Mouse (Mus musculus) thymus, postnatal 4 days (tissue): ENCODE data around the gene Greb1.
"Not testable (repeated sequence)": the region's sequence is repeated elsewhere in the genome, so short reads cannot be mapped to it uniquely, and the experiment has no call there.

Experiments used
- DNase-seq: peaks from one replicate; pipeline ENCODE4 v3.0.0; 2021

Greb1 gene

GRCm38 (mm10) chr12:16760246-16760645 lies 40.4 kb downstream of the Greb1 start:
- no peak for DNase-seq

GRCm38 (mm10) chr12:16754311-16754710 lies 46.4 kb downstream of the Greb1 start:
- DNase-seq, result peak; percentile 90

DNA sequence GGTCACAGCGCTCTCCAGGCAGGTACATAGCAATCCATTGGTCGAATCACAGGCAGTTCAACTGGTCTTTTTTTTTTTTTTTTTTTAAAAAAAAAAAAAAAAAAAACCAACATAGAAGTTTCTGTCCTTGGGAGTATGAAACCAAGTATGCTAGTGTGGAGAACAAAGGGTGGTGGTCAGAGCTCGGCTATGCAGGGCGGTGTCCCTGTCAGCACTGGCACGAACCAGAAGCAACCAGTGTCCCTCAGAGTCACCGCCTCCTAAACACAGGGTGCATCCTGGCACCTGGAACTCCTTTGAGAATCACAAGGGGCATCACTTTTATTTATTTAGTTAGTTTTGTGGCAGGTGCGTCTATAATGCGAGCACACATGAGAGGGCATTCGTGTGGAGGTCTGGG lies 47.1 kb downstream of the Greb1 start:
- DNase-seq, result no peak

DNA sequence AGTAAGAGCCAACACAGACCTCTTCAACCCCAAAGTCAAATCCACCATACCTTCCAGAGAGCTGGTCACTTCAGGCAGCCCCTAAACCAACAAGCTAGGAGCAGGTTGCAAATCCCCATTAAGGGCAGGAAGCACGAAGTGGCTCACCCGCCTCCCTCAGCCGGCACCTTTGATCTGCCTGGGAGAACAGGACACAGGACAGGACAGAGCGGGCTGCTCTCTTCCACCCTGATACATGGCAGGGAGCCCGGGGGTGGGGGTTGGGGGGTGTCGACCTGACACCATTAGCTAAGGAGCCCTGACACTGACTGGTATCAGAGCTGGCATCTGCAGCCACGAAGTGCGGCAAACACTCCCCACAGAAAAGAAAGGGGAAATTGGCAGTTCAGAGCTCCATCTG lies 47.6 kb downstream of the Greb1 start:
- DNase-seq, result no peak

DNA sequence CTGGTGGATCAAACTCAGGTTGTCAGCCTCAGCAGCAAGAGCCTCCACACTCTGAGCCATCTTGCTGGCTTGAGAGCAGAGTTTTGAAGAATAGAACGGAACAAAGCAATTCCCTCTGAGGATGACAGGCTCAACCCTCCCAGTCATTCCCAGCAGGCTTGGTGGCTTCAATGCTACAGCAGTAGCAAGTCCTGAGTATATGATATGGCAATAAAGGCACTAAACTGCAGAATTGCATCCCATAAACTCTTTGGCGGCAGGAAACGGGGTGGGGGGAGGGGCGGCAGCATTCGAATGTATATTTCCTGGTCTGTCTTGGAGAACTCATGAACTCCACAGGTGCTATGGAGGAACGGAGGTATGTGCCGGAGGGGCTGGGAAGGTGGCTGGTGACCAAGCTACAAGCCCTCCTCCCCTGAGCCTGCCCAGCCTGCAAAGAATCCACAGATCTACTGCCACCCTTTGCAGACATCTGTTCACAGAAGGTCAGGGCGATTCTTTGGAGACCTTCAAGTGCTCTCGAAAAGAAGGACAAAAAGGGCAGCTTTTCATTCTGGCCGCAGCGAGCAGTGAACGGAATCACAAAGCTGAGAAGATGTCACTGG lies 48.3 kb downstream of the Greb1 start:
- no peak for DNase-seq

GRCm38 (mm10) chr12:16751609-16752008 lies 49.1 kb downstream of the Greb1 start:
- no peak for DNase-seq

- peak; percentile 66 for DNase-seq
Measured at GRCm38 (mm10) chr12:16740059-16740458, 60.6 kb downstream of the Greb1 start.

- no peak for DNase-seq
Measured at GRCm38 (mm10) chr12:16737266-16737665, 63.4 kb downstream of the Greb1 start.

GRCm38 (mm10) chr12:16734698-16735097 lies 66.0 kb downstream of the Greb1 start:
- DNase-seq, result no peak

DNA sequence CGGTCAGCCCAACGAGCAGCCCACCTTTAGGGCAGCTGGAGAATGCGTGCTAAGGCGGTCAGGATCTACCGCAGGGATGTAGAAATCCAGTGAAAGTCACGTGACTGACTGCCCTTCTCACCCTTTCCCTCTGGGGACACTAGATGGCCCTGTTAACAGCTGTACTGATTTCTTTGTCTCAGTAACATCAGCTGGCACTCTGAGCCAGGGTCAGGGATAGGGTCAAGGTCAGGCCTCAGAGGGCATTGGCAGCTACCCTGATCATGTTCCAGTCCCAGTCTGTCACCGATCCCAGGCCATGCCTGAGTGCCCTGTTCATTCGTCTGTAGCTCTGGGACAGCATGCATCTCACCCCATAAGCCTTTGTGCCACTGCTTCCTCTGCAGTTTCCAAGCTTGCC lies 66.7 kb downstream of the Greb1 start:
- no peak for DNase-seq

DNA sequence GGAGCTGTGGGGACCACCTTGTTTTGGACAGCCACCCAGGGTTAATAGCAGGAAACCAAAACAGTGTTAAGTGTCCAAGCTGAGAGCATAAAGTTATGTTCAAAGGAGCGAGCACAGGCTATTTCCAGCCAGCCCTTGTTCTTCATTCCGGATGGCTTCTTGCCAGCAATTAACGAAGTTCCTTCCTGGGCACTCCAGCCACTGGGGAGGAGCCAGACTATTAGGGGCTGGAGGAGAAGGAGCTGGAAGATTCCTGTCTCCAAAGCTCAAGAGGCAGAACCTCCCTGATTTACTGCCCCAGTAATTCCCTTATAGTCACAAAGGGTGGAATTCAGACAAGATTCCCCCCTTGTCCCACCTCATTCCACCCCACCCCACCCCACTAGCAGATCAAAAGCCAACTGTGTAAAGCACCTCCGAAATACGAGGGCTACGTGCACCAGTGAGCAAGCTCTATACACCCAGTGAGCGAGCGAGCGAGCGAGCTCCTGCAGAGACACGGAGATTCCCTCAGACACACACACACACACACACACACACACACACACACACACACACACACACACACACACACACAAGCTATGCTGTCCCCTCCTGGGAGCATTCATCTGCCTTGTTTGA lies 69.5 kb downstream of the Greb1 start:
- DNase-seq, result no peak

- DNase-seq, result no peak
Measured at GRCm38 (mm10) chr12:16730196-16730595, 70.5 kb downstream of the Greb1 start.

GRCm38 (mm10) chr12:16728221-16728620 lies 72.5 kb downstream of the Greb1 start:
- DNase-seq, result no peak

DNA sequence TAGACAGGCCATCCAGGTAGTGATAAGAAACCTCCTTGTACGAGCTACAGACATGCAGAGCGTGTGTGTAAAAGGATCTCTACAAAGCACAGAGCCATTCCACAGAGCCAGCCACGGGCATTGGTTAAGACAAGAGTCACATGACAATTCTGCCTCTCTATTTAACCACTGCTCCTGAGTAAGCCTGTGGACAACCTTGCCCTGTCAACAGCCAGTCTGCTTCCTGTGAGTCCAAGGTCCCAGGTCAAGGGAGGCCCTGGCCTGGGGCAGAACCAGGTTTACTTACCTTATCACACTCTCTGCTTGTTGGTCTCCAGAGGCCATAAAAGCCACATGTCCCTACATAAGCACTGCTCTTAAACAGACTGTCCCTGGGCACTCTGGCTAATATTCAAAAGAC lies 74.5 kb downstream of the Greb1 start:
- DNase-seq, result no peak

DNA sequence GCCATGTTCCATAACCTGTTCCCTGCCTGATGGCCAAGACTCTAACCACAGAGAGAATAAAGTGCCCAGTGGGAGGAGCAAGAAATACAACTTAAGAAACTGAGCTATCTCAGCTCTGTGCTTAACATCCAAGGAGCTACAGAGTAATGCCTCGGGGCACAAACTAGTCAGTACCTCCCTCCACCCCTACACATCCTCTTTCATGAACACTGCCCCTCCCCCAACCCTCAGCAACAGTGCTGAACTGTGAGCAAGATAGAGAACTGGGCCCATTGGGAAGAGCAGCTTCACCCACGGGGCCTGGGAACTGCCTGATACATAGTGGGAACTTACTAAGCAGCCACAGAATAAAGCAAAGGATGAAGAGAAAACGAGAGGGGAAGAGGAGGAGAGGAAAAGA lies 77.1 kb downstream of the Greb1 start:
- peak; percentile 52 for DNase-seq

- peak; percentile 72 for DNase-seq
Measured at GRCm38 (mm10) chr12:16718660-16719315, 81.9 kb downstream of the Greb1 start.

DNA sequence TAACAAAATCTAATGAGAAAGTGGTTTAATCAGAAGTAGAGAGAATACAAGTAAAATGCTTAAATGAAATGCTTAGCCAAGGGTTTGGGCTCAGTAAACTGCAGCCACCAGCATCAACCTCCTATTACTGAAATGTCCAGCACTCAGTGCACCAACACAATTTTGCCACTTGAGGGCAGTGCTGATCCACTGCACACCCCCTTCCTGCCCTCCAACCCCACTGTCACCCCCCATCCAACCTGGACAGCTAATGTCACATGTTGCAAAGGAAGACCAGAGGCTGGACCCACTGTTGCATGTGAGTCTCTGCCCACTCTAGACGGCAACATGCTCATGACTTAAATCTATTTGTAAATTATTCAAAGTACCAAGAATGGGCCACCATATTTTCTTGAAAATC lies 83.0 kb downstream of the Greb1 start:
- DNase-seq, result peak; percentile 73

DNA sequence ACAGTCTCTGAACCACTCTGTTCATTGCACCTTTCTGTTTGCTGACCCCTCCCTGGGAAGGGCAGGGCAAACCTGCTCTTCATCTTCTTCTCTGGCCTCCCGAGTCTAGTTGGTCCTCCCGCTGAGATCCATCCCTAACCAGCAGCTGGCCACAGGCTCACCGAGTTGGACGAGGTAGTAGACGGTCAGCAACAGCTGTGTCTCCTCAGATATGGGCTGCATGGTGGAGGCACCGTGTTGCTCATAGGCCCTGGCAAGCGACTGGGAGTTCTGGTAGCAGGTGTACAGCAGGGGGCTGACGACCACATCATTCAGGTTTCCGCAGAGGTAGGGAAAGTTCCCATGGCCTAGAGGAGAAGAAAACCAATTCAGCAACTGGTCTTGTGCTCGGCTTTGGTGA lies 86.1 kb downstream of the Greb1 start:
- no peak for DNase-seq

DNA sequence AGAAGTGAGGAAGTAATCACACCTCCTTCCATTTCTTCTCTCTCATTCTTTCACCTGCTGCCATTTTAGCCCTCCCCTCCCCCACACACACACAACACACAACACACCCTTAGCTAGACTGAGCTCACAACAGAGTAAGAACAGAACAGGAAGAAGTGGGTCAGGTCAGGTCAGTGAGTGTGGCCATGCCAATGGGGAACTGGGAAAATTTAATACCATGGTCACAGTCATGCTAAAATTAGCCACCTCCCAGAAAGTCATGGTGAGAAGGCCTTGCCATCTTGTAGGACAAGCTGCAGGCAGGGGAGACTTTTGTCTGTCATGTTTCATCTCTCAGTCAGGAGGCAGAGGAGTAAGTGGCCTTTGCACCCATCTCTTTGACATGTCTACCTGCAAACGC lies 102.0 kb downstream of the Greb1 start:
- no peak for DNase-seq

DNA sequence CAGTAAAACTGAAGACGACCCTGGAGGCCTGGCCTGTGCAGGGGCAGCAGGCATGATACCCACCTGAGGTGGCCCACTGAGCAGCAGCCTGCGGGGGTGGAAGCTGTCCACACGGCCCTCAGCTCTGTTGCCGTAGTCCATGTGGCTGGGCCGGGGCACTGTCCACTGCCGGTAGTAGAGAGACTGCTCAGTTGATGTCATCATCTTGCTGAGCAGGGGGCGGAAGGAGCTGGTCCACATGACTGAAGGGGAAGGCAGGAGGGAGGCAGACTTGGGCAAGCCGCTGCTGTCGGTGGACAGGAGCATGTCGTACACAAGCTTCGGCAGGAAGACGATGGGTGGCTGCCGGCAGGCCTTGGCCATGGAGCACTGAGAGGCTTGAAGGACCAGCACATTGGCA lies 104.5 kb downstream of the Greb1 start:
- DNase-seq, result no peak

GRCm38 (mm10) chr12:16695252-16695651 lies 105.4 kb downstream of the Greb1 start:
- DNase-seq, result not testable (repeated sequence)

GRCm38 (mm10) chr12:16694783-16695182 lies 105.9 kb downstream of the Greb1 start:
- no peak for DNase-seq

DNA sequence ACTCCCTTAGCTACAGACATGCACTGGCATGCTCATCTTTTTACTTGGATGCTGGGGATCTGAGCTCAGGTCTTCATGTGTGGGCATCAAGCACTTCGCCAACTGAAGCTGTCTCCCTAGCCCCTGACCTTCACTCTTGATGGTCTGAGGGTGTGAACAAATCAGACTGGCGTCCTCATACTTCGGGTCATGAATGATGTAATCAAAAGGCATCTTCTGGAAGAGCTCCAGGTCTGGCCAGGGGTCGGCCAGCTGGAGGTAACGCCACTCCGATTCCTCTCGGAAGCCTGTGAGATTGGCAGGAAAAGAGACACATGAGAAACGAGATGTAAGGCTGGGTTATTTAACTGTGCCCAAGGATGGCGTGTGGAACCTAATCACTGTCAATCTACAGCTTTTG lies 110.1 kb downstream of the Greb1 start:
- no peak for DNase-seq

- no peak for DNase-seq
Measured at GRCm38 (mm10) chr12:16672246-16672645, 128.4 kb downstream of the Greb1 start.

DNA sequence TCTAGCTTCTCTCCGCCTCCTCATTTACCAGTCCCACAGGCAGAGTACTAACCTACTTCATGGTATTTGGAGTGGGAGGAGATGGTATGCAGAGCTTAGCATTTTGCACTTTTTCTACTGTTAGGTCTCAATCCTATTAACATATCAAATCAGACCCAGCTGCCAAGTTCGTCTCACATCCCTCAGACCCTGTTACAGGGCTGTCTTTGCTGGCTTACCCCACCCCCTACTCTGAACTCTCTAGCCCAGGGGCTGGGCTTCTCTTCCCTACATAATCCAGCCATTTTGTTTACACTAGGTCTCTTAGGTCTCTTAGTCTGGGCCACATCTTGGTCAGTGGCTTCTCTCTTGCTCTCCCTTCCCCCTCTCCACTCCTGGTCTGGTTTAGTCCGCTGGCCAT lies 131.5 kb downstream of the Greb1 start:
- no peak for DNase-seq
